Mouse (Mus musculus) frontal cortex, postnatal 14 days (tissue): ENCODE data around the gene 3110082J24Rik.
"Not testable (repeated sequence)": the region's sequence is repeated elsewhere in the genome, so short reads cannot be mapped to it uniquely, and the experiment has no call there.

ENCODE experiments used
- DNase-seq, 2 experiments: peaks; one replicate each; pipeline ENCODE4 v3.0.0; 2022; ENCODE audit warnings: low spot score in 2 of 2

Gene 3110082J24Rik

GRCm38 (mm10) chr5:30072825-30073821 lies 32.8 kb downstream of the 3110082J24Rik start, which contains the start of gene Tyms:
TSS of gene Tyms (minus strand) at chr5:30073617.
- DNase-seq: peak; percentile 22 to 55

- no peak for DNase-seq
Measured at GRCm38 (mm10) chr5:30072377-30072776, 33.5 kb downstream of the 3110082J24Rik start.

GRCm38 (mm10) chr5:30071677-30072076 lies 34.2 kb downstream of the 3110082J24Rik start:
- no peak for DNase-seq

GRCm38 (mm10) chr5:30067726-30068125 lies 38.2 kb downstream of the 3110082J24Rik start:
- no peak for DNase-seq

- DNase-seq: not testable (repeated sequence)
Measured at GRCm38 (mm10) chr5:30059607-30060006, 46.3 kb downstream of the 3110082J24Rik start.

GRCm38 (mm10) chr5:30058216-30058731 lies 47.6 kb downstream of the 3110082J24Rik start:
- DNase-seq: no peak
